Mouse (Mus musculus) embryonic fibroblast, embryonic 13.5 days (primary cell): Measurements from ENCODE around the gene Cd86.

Experiments used
- CTCF ChIP-seq: IDR thresholded peaks from 2 replicates; pipeline ENCODE4 v1.5.1; 2011; ENCODE audit warnings: mild to moderate bottlenecking, control low read depth, low read length, moderate library complexity, borderline replicate concordance; ENCODE audit not compliant: insufficient read depth
- POLR2A ChIP-seq: IDR thresholded peaks from 2 replicates; pipeline ENCODE4 v1.6.1; 2011; ENCODE audit warnings: low read depth, mild to moderate bottlenecking, control low read depth, low read length, moderate library complexity

DNA sequence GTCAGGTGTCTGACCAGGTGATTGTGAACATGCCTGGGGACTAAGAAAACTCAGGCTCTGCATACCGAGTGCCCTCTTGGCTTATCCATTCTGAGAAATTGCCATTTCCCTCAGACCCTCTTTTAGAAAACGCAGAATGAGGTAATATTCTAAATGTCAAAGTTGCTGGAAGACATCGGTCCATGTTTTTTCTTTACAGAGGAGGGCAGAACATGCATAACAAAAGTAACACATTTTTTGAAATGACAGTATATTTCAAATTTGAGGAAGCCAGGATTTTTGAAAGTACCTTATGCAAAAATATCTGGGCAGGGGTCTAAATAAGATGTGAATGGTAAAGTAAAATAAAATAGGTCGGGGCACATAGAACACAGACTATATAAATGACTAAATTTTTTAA is 15.4 kb downstream of the Cd86 start:
- TF ChIP-seq CTCF = no peak
- TF ChIP-seq POLR2A = no peak
